ENCODE assay signal across 8 mouse cellular contexts in the genomic region with DNA sequence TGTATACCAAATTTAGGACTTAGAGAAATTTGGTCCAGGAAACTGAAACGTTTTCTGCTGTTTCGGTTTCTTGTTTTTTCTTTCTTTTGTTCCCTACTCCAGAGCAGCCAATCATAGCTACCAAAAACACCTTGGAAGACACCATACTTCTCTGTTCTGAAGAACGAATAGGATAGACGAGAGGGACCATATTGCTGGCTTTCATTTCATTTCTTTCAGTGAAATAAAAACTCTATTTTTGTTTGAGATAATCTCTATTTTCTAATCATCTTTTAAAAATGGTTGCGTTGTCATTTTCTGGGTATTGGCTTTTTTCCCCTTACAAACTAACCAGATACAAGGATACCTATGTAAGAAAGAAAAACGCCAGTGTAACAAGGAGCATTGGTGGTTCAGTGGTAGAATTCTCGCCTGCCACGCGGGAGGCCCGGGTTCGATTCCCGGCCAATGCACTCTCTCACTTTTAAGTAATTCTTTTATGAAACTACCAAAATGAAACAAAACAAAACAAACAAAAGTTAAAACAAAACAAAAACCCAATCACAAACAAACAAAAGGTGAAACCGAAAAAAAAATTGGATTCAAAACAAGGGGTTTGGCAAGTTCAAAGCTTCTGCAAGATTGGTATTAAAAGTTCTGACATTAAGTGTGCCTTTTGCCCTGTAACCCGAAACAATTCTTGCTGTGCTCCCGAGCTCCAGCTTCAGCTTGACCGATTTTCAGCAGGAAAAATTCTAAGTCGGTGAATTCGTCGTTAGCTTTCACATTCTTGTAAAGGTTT. TPM values are rescaled to one million over a fixed set of nuclear protein-coding genes. Genes with fewer than 3 reads are reported as not detected.
DNase-seq lines count a peak whose midpoint lies in the region; ATAC-seq and TF ChIP-seq lines count a peak whose summit lies in the region.

No protein-coding gene starts in this region.

- H3K27ac ChIP-seq in embryonic facial prominence, embryonic 10.5 days (replicated peaks), result peak overlapping the region; percentile 59; the same call in 1 of the 2 replicates
- peak overlapping the region; percentile 76 for H3K27ac ChIP-seq in heart, adult 2 months
- H3K27ac ChIP-seq in liver, embryonic 11.5 days (ENCODE audit: low read depth, low read length), result peak overlapping the region; percentile 70
- peak overlapping the region; percentile 85 for H3K27ac ChIP-seq in stomach, embryonic 16.5 days (ENCODE audit: low read length)

- WGBS in embryonic facial prominence, embryonic 10.5 days, result under 1% methylated on average over 19 of the region's 19 CpGs
- WGBS in heart, adult 2 months, result under 1% methylated on average over 19 of the region's 19 CpGs
- under 1% methylated on average over 19 of the region's 19 CpGs for WGBS in liver, embryonic 11.5 days
- WGBS in stomach, embryonic 16.5 days, result 0% methylated on average over 19 of the region's 19 CpGs

- ATAC-seq in liver, embryonic 11.5 days (replicated peaks; ENCODE audit: low FRiP score), result peak; percentile 57
- peak; percentile 50; the same call in 1 of the 2 replicates for ATAC-seq in stomach, embryonic 16.5 days (ENCODE audit: insufficient read depth, low FRiP score)

- no peaks in the 10 kb centered on the region for H3K9me3 ChIP-seq in embryonic facial prominence, embryonic 10.5 days
- H3K9me3 ChIP-seq in liver, embryonic 11.5 days (ENCODE audit: control insufficient read depth, low read length), result no peaks in the 10 kb centered on the region
- H3K9me3 ChIP-seq in stomach, embryonic 16.5 days (replicated peaks; ENCODE audit: control insufficient read depth, low read length), result no peaks in the 10 kb centered on the region

- no peak for TF ChIP-seq POLR2A in heart, adult 2 months (IDR thresholded peaks at IDR 0.05; ENCODE audit: insufficient read depth, low read depth, low read length)

- H3K9ac ChIP-seq in heart, adult 2 months (ENCODE audit: low read depth, low read length), result peak overlapping the region; percentile 73
- H3K9ac ChIP-seq in liver, embryonic 11.5 days (ENCODE audit: low read depth, low read length), result peak overlapping the region; percentile 64; the same call in 1 of the 2 replicates
- H3K9ac ChIP-seq in stomach, embryonic 16.5 days (ENCODE audit: low read length), result peak overlapping the region; percentile 68

- peak overlapping the region; percentile 61 for H3K4me3 ChIP-seq in embryonic facial prominence, embryonic 10.5 days
- peak overlapping the region; percentile 53 for H3K4me3 ChIP-seq in heart, adult 2 months
- H3K4me3 ChIP-seq in liver, embryonic 11.5 days (ENCODE audit: low read depth, low read length), result peak overlapping the region; percentile 59
- H3K4me3 ChIP-seq in stomach, embryonic 16.5 days (replicated peaks; ENCODE audit: low read length), result peak overlapping the region; percentile 69

- no peak for TF ChIP-seq CTCF in heart, adult 2 months (IDR thresholded peaks at IDR 0.05)

- intact Hi-C loops in heart, adult 2 months (cut with DNase I), result loop anchor here (2.0 to 5.0 kb wide), 2 partner anchors 64 to 150 kb away; partner anchors contain the start of gene Zfp322a

- 0 out of 2 replicates have a peak, but pooled peaks have one; percentile 65 for TF ChIP-seq EP300 in heart, adult 2 months (IDR thresholded peaks at IDR 0.05; ENCODE audit: insufficient read depth, low read depth, low read length)

- H3K79me2 ChIP-seq in heart, adult 2 months (replicated peaks; ENCODE audit: control insufficient read depth, insufficient read depth, low read length), result no peaks in the 10 kb centered on the region

- no peaks in the 10 kb centered on the region for H3K36me3 ChIP-seq in embryonic facial prominence, embryonic 10.5 days (replicated peaks)
- H3K36me3 ChIP-seq in heart, adult 2 months (ENCODE audit: control insufficient read depth, insufficient read depth, low read length), result no peaks in the 10 kb centered on the region
- no peaks in the 10 kb centered on the region for H3K36me3 ChIP-seq in liver, embryonic 11.5 days (ENCODE audit: control insufficient read depth, insufficient read depth, low read length)
- no peaks in the 10 kb centered on the region for H3K36me3 ChIP-seq in stomach, embryonic 16.5 days (ENCODE audit: control insufficient read depth, insufficient read depth, low read length)

- peaks cover 11% of the 10 kb centered on the region; the same call in 1 of the 2 replicates for H3K4me1 ChIP-seq in embryonic facial prominence, embryonic 10.5 days
- no peaks in the 10 kb centered on the region; the same call in 1 of the 2 replicates for H3K4me1 ChIP-seq in heart, adult 2 months (ENCODE audit: control insufficient read depth, insufficient read depth, low read length)
- H3K4me1 ChIP-seq in liver, embryonic 11.5 days (replicated peaks; ENCODE audit: control insufficient read depth, insufficient read depth, low read length), result peaks cover 13% of the 10 kb centered on the region
- H3K4me1 ChIP-seq in stomach, embryonic 16.5 days (ENCODE audit: control insufficient read depth, insufficient read depth, low read length), result peaks cover 3% of the 10 kb centered on the region

- peak; percentile 60 to 62 for DNase-seq in urinary bladder, adult 18-20 months (ENCODE audit: low spot score in 2 of 2)
- no peak for DNase-seq in urinary bladder, postnatal 10 days (ENCODE audit: low spot score)
- peak; percentile 69 for DNase-seq in embryonic facial prominence, embryonic 10.5 days (ENCODE audit: low spot score)
- DNase-seq in heart, adult 2 months, result peak; percentile 78 to 86
- peak; percentile 90 for DNase-seq in kidney, adult 18-20 months
- no peak for DNase-seq in liver, embryonic 11.5 days (ENCODE audit: low spot score)
- DNase-seq in naive thymus-derived CD4-positive, alpha-beta T cell, adult 2 months (ENCODE audit: low read depth), result peak; percentile 93

- no peaks in the 10 kb centered on the region for H3K27me3 ChIP-seq in embryonic facial prominence, embryonic 10.5 days (replicated peaks; ENCODE audit: low read depth, poor library complexity, severe bottlenecking)
- no peaks in the 10 kb centered on the region for H3K27me3 ChIP-seq in heart, adult 2 months (ENCODE audit: control insufficient read depth, insufficient read depth, low read length)
- no peaks in the 10 kb centered on the region for H3K27me3 ChIP-seq in liver, embryonic 11.5 days (replicated peaks; ENCODE audit: control insufficient read depth, insufficient read depth, low read length)
- no peaks in the 10 kb centered on the region for H3K27me3 ChIP-seq in stomach, embryonic 16.5 days (ENCODE audit: control insufficient read depth, insufficient read depth, low read length)

- H3K4me2 ChIP-seq in liver, embryonic 11.5 days, result peak overlapping the region; percentile 92
- peak overlapping the region; percentile 99 for H3K4me2 ChIP-seq in stomach, embryonic 16.5 days (ENCODE audit: low read depth, low read length)

RNA-seq across cellular contexts. Expression of gene Hist1h4h, which starts 13.8 kb away (rescaled TPM):
- polyA plus RNA-seq in embryonic facial prominence, embryonic 10.5 days (2016; fragmentation: Nextera tagmentation; extraction: Ambion mirVana), result 2.7 and 3.0 TPM in 2 replicates
- 100 to 1,000 TPM; 212 to 239 TPM for total RNA-seq in heart, adult 2 months (2021)
- polyA plus RNA-seq in heart, adult 2 months (2012; rRNA removed), result 53.1 and 61.9 TPM in 2 replicates
- 3.3 and 4.3 TPM in 2 replicates for polyA plus RNA-seq in liver, embryonic 11.5 days (2014; fragmentation: Nextera tagmentation; extraction: Ambion mirVana)
- 5.7 and 6.3 TPM in 2 replicates for polyA plus RNA-seq in stomach, embryonic 16.5 days (2015; fragmentation: Nextera tagmentation; extraction: Ambion mirVana)

RNA-seq across cellular contexts. Expression of gene Hist1h2af, which starts 16.7 kb away (rescaled TPM):
- 4.8 and 5.5 TPM in 2 replicates for polyA plus RNA-seq in embryonic facial prominence, embryonic 10.5 days (2016; fragmentation: Nextera tagmentation; extraction: Ambion mirVana)
- 1 to 10 TPM; 4.4 to 9.8 TPM for total RNA-seq in heart, adult 2 months (2021)
- polyA plus RNA-seq in heart, adult 2 months (2012; rRNA removed), result 1.9 and 2.0 TPM in 2 replicates
- polyA plus RNA-seq in liver, embryonic 11.5 days (2014; fragmentation: Nextera tagmentation; extraction: Ambion mirVana), result 1.1 and 5.1 TPM in 2 replicates
- 0.74 and 3.1 TPM in 2 replicates for polyA plus RNA-seq in stomach, embryonic 16.5 days (2015; fragmentation: Nextera tagmentation; extraction: Ambion mirVana)

RNA-seq across cellular contexts. Expression of gene Hist1h3g, which starts 18.2 kb away (rescaled TPM):
- 6.5 and 7.7 TPM in 2 replicates for polyA plus RNA-seq in embryonic facial prominence, embryonic 10.5 days (2016; fragmentation: Nextera tagmentation; extraction: Ambion mirVana)
- 1 to 10 TPM in 1 of 2 experiments, under 1 TPM in 1; 0.94 to 2.1 TPM for total RNA-seq in heart, adult 2 months (2021)
- polyA plus RNA-seq in heart, adult 2 months (2012; rRNA removed), result 0.80 and 1.8 TPM in 2 replicates
- polyA plus RNA-seq in liver, embryonic 11.5 days (2014; fragmentation: Nextera tagmentation; extraction: Ambion mirVana), result 5.2 TPM in 2 replicates
- polyA plus RNA-seq in stomach, embryonic 16.5 days (2015; fragmentation: Nextera tagmentation; extraction: Ambion mirVana), result 4.7 and 6.1 TPM in 2 replicates

RNA-seq across cellular contexts. Expression of gene Hist1h2bh, which starts 26.2 kb away (rescaled TPM):
- polyA plus RNA-seq in embryonic facial prominence, embryonic 10.5 days (2016; fragmentation: Nextera tagmentation; extraction: Ambion mirVana), result 1.1 TPM in 2 replicates
- 1 to 10 TPM; 1.1 to 1.2 TPM for total RNA-seq in heart, adult 2 months (2021)
- 0.29 and 0.61 TPM in 2 replicates for polyA plus RNA-seq in heart, adult 2 months (2012; rRNA removed)
- 1.6 and 1.7 TPM in 2 replicates for polyA plus RNA-seq in liver, embryonic 11.5 days (2014; fragmentation: Nextera tagmentation; extraction: Ambion mirVana)
- polyA plus RNA-seq in stomach, embryonic 16.5 days (2015; fragmentation: Nextera tagmentation; extraction: Ambion mirVana), result 1.1 and 1.4 TPM in 2 replicates

RNA-seq across cellular contexts. Expression of gene Hist1h3f, which starts 26.8 kb away (rescaled TPM):
- 0.97 and 1.2 TPM in 2 replicates for polyA plus RNA-seq in embryonic facial prominence, embryonic 10.5 days (2016; fragmentation: Nextera tagmentation; extraction: Ambion mirVana)
- 1 to 10 TPM; 5.1 to 5.5 TPM for total RNA-seq in heart, adult 2 months (2021)
- polyA plus RNA-seq in heart, adult 2 months (2012; rRNA removed), result 0.94 and 1.1 TPM in 2 replicates
- 0.42 and 0.62 TPM in 2 replicates for polyA plus RNA-seq in liver, embryonic 11.5 days (2014; fragmentation: Nextera tagmentation; extraction: Ambion mirVana)
- 0.81 and 0.90 TPM in 2 replicates for polyA plus RNA-seq in stomach, embryonic 16.5 days (2015; fragmentation: Nextera tagmentation; extraction: Ambion mirVana)

Comparison
In these comparisons a context has a peak if more than half of its experiments do, and no peak if none do; other contexts are left out.
1. DNase-seq: peak in urinary bladder, adult 18-20 months (2 of 2), embryonic facial prominence, embryonic 10.5 days (single experiment), heart, adult 2 months (2 of 2), kidney, adult 18-20 months (single experiment) and naive thymus-derived CD4-positive, alpha-beta T cell, adult 2 months (single experiment); none in urinary bladder, postnatal 10 days (single experiment) and liver, embryonic 11.5 days (single experiment).
2. Peak in every context shown above with its lines, with median percentiles within 50 percentile points of each other: H3K27ac ChIP-seq, H3K4me3 ChIP-seq and H3K9ac ChIP-seq.